Mouse (Mus musculus) neural tube, embryonic 15.5 days (tissue): ENCODE measurements at regions not wholly inside any gene's neighbourhood (a gene's known extent, or its start where the extent isn't known, plus 50 kb on each side); places are given as distances from the start of the nearest gene placed in this dataset.
A peak's percentile ranks its signal among the peaks of the same experiment; 100 is the strongest.

Experiments
- ATAC-seq: fragments of 200-750 bp; cut with Nextera tagmentation; 2 replicates; pipeline ENCODE4 v1.8.0; 2017; ENCODE audit warnings: mild to moderate bottlenecking, moderate TSS enrichment, moderate library complexity; ENCODE audit not compliant: low FRiP score
- H3K27ac ChIP-seq: fragments of 300-500 bp; sonication (generic); replicated peaks from 2 replicates; pipeline ENCODE4 v1.5.1; 2015; ENCODE audit warnings: mild to moderate bottlenecking, inconsistent platforms
- H3K27me3 ChIP-seq: fragments of 300-500 bp; sonication (generic); replicated peaks from 2 replicates; pipeline ENCODE4 v1.6.1; 2015; ENCODE audit warnings: inconsistent platforms
- H3K36me3 ChIP-seq: fragments of 300-500 bp; sonication (generic); 2 replicates; pipeline ENCODE4 v1.6.1; 2015; ENCODE audit warnings: inconsistent platforms
- H3K4me1 ChIP-seq: fragments of 300-500 bp; sonication (generic); 2 replicates; pipeline ENCODE4 v1.6.1; 2015; ENCODE audit warnings: inconsistent platforms
- H3K4me2 ChIP-seq: fragments of 300-500 bp; sonication (generic); 2 replicates; pipeline ENCODE4 v1.6.1; 2015; ENCODE audit warnings: inconsistent platforms, mild to moderate bottlenecking, moderate library complexity
- H3K4me3 ChIP-seq: fragments of 300-500 bp; sonication (generic); replicated peaks from 2 replicates; pipeline ENCODE4 v1.5.1; 2015; ENCODE audit warnings: mild to moderate bottlenecking, inconsistent platforms
- H3K9ac ChIP-seq: fragments of 300-500 bp; sonication (generic); replicated peaks from 2 replicates; pipeline ENCODE4 v1.6.1; 2015; ENCODE audit warnings: mild to moderate bottlenecking, inconsistent platforms
- H3K9me3 ChIP-seq: fragments of 300-500 bp; sonication (generic); replicated peaks from 2 replicates; pipeline ENCODE4 v1.6.1; 2016; ENCODE audit warnings: inconsistent platforms
- WGBS: fragments of 180-500 bp; shearing (Covaris S2); methylation state at CpG from one replicate; pipeline ENCODE4 v1.1.7; 2015; ENCODE audit warnings: mixed read lengths; 5-methylcytosine and 5-hydroxymethylcytosine counted together

GRCm38 (mm10) chr1:185080118-185080517, 80.7 kb upstream of the Mark1 start:
- 0 out of 2 replicates have a peak overlapping the region, but pooled peaks have one; percentile 9 for H3K27ac ChIP-seq
- no peak overlapping the region for H3K9ac ChIP-seq
- no peaks in the 10 kb centered on the region for H3K9me3 ChIP-seq
- ATAC-seq = no peak
- 37% methylated on average over 3 of the region's 3 CpGs for WGBS
- H3K4me3 ChIP-seq = no peak overlapping the region
- 0 out of 2 replicates have a peak, but pooled peaks cover 10% of the 10 kb centered on the region for H3K4me1 ChIP-seq
- H3K27me3 ChIP-seq = no peaks in the 10 kb centered on the region
- no peaks in the 10 kb centered on the region for H3K36me3 ChIP-seq
- H3K4me2 ChIP-seq = no peak overlapping the region

DNA sequence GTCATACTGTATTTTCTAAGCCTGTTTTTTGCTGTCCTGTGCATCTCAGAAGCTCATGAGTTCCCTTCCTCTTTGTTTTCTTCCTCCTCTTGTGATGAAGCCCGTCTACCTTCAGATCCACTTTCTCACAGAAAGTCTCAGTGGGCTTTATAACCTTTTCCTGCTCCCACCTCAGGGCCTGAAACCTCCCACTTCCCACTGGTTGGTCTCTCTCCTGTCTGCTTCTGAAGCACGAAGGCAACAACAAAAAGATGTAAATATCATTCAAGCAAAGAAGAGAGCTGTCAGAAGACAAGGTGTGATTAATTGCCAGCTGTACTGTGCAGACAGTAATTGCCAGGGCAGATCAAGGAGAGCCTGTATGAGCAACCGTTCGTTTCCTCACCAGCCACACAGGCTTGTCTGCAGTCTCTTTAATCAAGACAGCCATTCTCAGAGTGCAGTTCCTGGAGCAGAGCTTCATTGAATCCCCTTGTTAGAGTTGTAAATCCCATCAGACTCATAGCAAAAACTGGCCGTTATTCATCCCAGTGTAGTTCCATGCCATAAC, 80.0 kb upstream of the Mark1 start:
- H3K4me3 ChIP-seq = no peak overlapping the region
- no peaks in the 10 kb centered on the region for H3K9me3 ChIP-seq
- 9% methylated on average over 5 of the region's 5 CpGs for WGBS
- H3K9ac ChIP-seq = no peak overlapping the region
- H3K4me1 ChIP-seq = 0 out of 2 replicates have a peak, but pooled peaks cover 10% of the 10 kb centered on the region
- no peak overlapping the region; the same call in 1 of the 2 replicates for H3K27ac ChIP-seq
- no peaks in the 10 kb centered on the region for H3K27me3 ChIP-seq
- H3K4me2 ChIP-seq = no peak overlapping the region
- ATAC-seq = no peak
- H3K36me3 ChIP-seq = no peaks in the 10 kb centered on the region

DNA sequence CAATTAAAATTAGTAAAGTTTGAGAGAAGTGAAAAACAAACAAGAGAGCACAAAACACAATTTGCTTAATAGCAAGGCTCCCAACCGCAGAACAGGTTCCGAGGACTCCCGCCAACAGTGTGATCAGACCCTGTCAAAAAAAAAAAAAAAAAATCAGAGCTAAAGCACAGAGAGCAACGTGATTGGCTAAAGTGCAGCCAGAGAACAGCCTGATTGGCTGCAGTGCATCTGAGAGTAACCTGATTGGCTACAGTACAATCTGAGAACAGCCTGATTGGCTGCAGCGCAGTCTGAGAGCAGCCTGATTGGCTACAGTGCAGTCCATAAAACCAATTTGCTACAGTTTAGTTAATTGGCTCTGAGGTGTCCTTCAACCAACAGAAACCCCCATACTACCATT, 74.6 kb upstream of the Mark1 start:
- Histone ChIP-seq H3K27me3 (no peaks in the 10 kb centered on the region), H3K4me2 (no peak overlapping the region), H3K27ac (no peak overlapping the region), H3K36me3 (no peaks in the 10 kb centered on the region), H3K4me3 (no peak overlapping the region), H3K4me1 (0 out of 2 replicates have a peak, but pooled peaks cover 3% of the 10 kb centered on the region), H3K9me3 (no peaks in the 10 kb centered on the region), H3K9ac (no peak overlapping the region)
- 90% methylated on average over 5 of the region's 5 CpGs for WGBS
- ATAC-seq = no peak

DNA sequence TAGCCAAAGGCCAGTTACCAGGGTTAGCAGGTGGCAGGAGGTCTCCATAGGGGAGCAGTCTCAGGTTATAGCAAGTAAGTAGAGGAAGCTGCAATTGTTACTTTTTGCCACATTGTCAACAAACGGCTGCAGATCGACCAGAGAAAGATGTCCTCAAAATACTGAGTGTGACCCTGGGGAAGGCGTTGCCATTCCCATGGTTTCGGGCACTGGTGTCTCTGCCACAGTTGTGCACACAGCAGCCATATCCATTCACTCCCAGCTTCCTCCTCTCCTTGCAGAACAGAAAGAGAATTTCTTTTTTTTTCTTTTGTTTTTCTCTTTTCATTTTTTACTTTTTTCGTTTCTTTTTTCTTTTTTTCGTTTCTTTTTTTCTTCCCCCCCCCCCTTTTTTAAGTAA, 73.4 kb upstream of the Mark1 start:
- H3K27ac ChIP-seq = no peak overlapping the region
- WGBS = 62% methylated on average over 6 of the region's 6 CpGs
- no peaks in the 10 kb centered on the region for H3K9me3 ChIP-seq
- no peak overlapping the region for H3K4me3 ChIP-seq
- no peaks in the 10 kb centered on the region for H3K36me3 ChIP-seq
- no peak overlapping the region for H3K9ac ChIP-seq
- ATAC-seq = no peak
- no peak overlapping the region for H3K4me2 ChIP-seq
- no peaks in the 10 kb centered on the region for H3K27me3 ChIP-seq
- H3K4me1 ChIP-seq = 0 out of 2 replicates have a peak, but pooled peaks cover 3% of the 10 kb centered on the region

- Histone ChIP-seq H3K27ac (no peak overlapping the region), H3K27me3 (no peaks in the 10 kb centered on the region), H3K9ac (no peak overlapping the region), H3K36me3 (no peaks in the 10 kb centered on the region), H3K9me3 (no peaks in the 10 kb centered on the region), H3K4me1 (0 out of 2 replicates have a peak, but pooled peaks cover 3% of the 10 kb centered on the region), H3K4me3 (no peak overlapping the region), H3K4me2 (no peak overlapping the region)
- ATAC-seq = no peak
- WGBS = 56% methylated on average over 7 of the region's 7 CpGs
Observed at GRCm38 (mm10) chr1:185071566-185071965, 72.2 kb upstream of the Mark1 start.

DNA sequence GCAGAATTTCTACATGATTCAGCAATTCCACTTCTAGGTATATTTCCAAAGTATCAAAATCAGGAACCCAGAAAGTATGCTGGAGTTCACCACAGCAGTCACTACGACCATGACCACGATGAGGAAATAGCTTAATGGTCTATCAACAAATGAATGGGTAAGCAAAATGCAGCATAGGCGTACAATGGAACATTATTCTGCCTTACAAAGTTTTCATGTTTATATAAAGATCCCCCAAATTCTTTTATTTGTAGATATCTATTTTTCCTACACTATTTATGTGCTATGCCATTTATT, 71.4 kb upstream of the Mark1 start:
- Histone ChIP-seq H3K4me2 (no peak overlapping the region), H3K27ac (no peak overlapping the region), H3K27me3 (no peaks in the 10 kb centered on the region), H3K4me1 (0 out of 2 replicates have a peak, but pooled peaks cover 3% of the 10 kb centered on the region), H3K36me3 (no peaks in the 10 kb centered on the region), H3K9ac (no peak overlapping the region), H3K4me3 (no peak overlapping the region), H3K9me3 (no peaks in the 10 kb centered on the region)
- 69% methylated on average over 3 of the region's 3 CpGs for WGBS
- ATAC-seq = no peak

- Histone ChIP-seq H3K4me1 (0 out of 2 replicates have a peak, but pooled peaks cover 3% of the 10 kb centered on the region), H3K9me3 (no peaks in the 10 kb centered on the region), H3K36me3 (no peaks in the 10 kb centered on the region), H3K4me2 (no peak overlapping the region), H3K27ac (no peak overlapping the region), H3K9ac (no peak overlapping the region), H3K4me3 (no peak overlapping the region), H3K27me3 (no peaks in the 10 kb centered on the region)
- 42% methylated on average over 10 of the region's 10 CpGs for WGBS
- no peak for ATAC-seq
Observed at GRCm38 (mm10) chr1:185070062-185070852, 70.9 kb upstream of the Mark1 start.

GRCm38 (mm10) chr1:185068136-185068535, 68.8 kb upstream of the Mark1 start:
- no peak overlapping the region for H3K9ac ChIP-seq
- H3K9me3 ChIP-seq = no peaks in the 10 kb centered on the region
- H3K4me2 ChIP-seq = no peak overlapping the region
- H3K27me3 ChIP-seq = no peaks in the 10 kb centered on the region
- H3K36me3 ChIP-seq = no peaks in the 10 kb centered on the region
- no peak overlapping the region for H3K4me3 ChIP-seq
- WGBS = 92% methylated on average over 6 of the region's 6 CpGs
- ATAC-seq = no peak
- no peak overlapping the region for H3K27ac ChIP-seq
- 0 out of 2 replicates have a peak, but pooled peaks cover 3% of the 10 kb centered on the region for H3K4me1 ChIP-seq

- no peak for ATAC-seq
- H3K4me2 ChIP-seq = no peak overlapping the region
- no peak overlapping the region for H3K9ac ChIP-seq
- H3K27me3 ChIP-seq = no peaks in the 10 kb centered on the region
- H3K36me3 ChIP-seq = no peaks in the 10 kb centered on the region
- no peaks in the 10 kb centered on the region for H3K9me3 ChIP-seq
- 0 out of 2 replicates have a peak, but pooled peaks cover 3% of the 10 kb centered on the region for H3K4me1 ChIP-seq
- no peak overlapping the region for H3K27ac ChIP-seq
- 79% methylated on average over 5 of the region's 5 CpGs for WGBS
- H3K4me3 ChIP-seq = no peak overlapping the region
Observed at GRCm38 (mm10) chr1:185067661-185068060, 68.3 kb upstream of the Mark1 start.

- 60% methylated on average over 3 of the region's 3 CpGs for WGBS
- H3K4me3 ChIP-seq = no peak overlapping the region
- no peaks in the 10 kb centered on the region for H3K27me3 ChIP-seq
- H3K9ac ChIP-seq = no peak overlapping the region
- no peaks in the 10 kb centered on the region for H3K4me1 ChIP-seq
- no peaks in the 10 kb centered on the region for H3K36me3 ChIP-seq
- no peak overlapping the region for H3K27ac ChIP-seq
- no peak overlapping the region for H3K4me2 ChIP-seq
- no peaks in the 10 kb centered on the region for H3K9me3 ChIP-seq
- ATAC-seq = no peak
Observed at GRCm38 (mm10) chr1:185065056-185065455, 65.7 kb upstream of the Mark1 start.

- no peaks in the 10 kb centered on the region for H3K36me3 ChIP-seq
- H3K9ac ChIP-seq = no peak overlapping the region
- no peak overlapping the region for H3K4me2 ChIP-seq
- ATAC-seq = no peak
- WGBS = 78% methylated on average over 11 of the region's 11 CpGs
- no peaks in the 10 kb centered on the region for H3K27me3 ChIP-seq
- H3K4me3 ChIP-seq = no peak overlapping the region
- H3K9me3 ChIP-seq = no peaks in the 10 kb centered on the region
- H3K27ac ChIP-seq = no peak overlapping the region
- H3K4me1 ChIP-seq = no peaks in the 10 kb centered on the region
Observed at GRCm38 (mm10) chr1:185062103-185062502, 62.7 kb upstream of the Mark1 start.

DNA sequence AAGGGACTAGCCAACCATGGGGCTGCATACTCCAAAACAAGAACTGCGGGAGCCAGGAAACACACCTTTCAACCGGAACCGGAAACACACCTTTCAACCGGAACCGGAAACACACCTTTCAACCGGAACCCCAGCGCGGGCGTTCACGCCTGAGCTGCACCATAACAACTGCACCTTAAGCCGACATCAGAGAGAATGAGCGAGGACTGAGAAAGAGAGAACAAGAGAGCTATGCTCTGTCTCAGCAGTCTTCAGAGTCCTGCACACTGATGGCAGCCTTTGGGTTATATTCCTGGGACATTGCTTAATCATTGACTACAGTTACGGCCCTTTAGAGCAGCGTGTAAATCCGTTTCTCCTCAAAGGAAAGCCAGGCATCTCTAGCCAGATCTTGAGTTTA, 58.1 kb upstream of the Mark1 start:
- no peak for ATAC-seq
- 78% methylated on average over 15 of the region's 15 CpGs for WGBS
- Histone ChIP-seq H3K36me3 (no peaks in the 10 kb centered on the region), H3K4me1 (no peaks in the 10 kb centered on the region), H3K4me2 (no peak overlapping the region), H3K9ac (no peak overlapping the region), H3K9me3 (no peaks in the 10 kb centered on the region), H3K27me3 (no peaks in the 10 kb centered on the region), H3K4me3 (no peak overlapping the region), H3K27ac (no peak overlapping the region)
